Comparison of ENCODE assay signal across 22 mouse cellular contexts in the genomic region with DNA sequence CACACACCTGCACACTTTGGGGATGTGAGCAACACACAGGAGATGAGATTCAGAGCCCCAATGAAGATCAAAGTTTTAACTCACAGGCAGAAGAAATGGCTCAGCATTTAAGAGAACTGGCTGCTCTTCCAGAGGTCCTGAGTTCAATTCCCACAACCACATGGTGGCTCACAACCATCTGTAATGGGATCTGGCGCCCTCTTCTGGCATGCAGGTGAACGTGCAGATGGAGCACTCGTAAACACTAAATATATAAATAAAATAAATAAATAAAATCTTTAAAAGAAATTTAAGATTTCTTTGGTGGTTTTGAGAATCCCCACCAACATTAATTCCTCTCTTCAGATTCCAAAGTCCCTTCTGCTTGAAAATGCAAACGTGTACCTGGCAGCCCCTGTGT.
DNase-seq lines count a peak whose midpoint lies in the region; ATAC-seq and TF ChIP-seq lines count a peak whose summit lies in the region.
"Had no signal": no experiment of that assay in that cellular context is flagged by ENCODE, and none has a peak within 500 bp of the region (broad histone marks: within the 10 kb centered on the region; RNA-seq: fewer than 3 reads in every experiment).

No protein-coding gene starts in this region.

- peak; percentile 42 for TF ChIP-seq CTCF in kidney, postnatal 0 days (IDR thresholded peaks at IDR 0.05; ENCODE audit: low read depth)
- peak; percentile 35 for TF ChIP-seq CTCF in lung, postnatal 0 days (IDR thresholded peaks at IDR 0.05)
- peak; percentile 74 for TF ChIP-seq CTCF in E14TG2a.4 (conservative IDR thresholded peaks at IDR 0.05; ENCODE audit: low read length)
- TF ChIP-seq CTCF in bone marrow, adult 2 months (IDR thresholded peaks at IDR 0.05; ENCODE audit: control insufficient read depth, insufficient read depth, low read length), result 0 out of 2 replicates have a peak, but pooled peaks have one; percentile 12

- no peaks in the 10 kb centered on the region for H3K27me3 ChIP-seq in kidney, postnatal 0 days (ENCODE audit: insufficient read depth, low read length)
- H3K27me3 ChIP-seq in lung, postnatal 0 days (replicated peaks; ENCODE audit: insufficient read depth, low read length), result no peaks in the 10 kb centered on the region
- H3K27me3 ChIP-seq in E14TG2a.4 (ENCODE audit: insufficient read depth, low read length), result peaks cover 25% of the 10 kb centered on the region
- H3K27me3 ChIP-seq: hindbrain, embryonic 15.5 days; liver, embryonic 13.5 days; neural tube, embryonic 15.5 days; Patski had no signal

- intact Hi-C loops in heart, postnatal 36 days (cut with DNase I), result no loop called here

- 68% methylated on average over 4 of the region's 4 CpGs for WGBS in kidney, postnatal 0 days
- WGBS in lung, postnatal 0 days, result 54% methylated on average over 4 of the region's 4 CpGs
- 65% methylated on average over 4 of the region's 4 CpGs for WGBS in bone marrow, adult 2 months

- no peak for ATAC-seq in kidney, postnatal 0 days (replicated peaks; ENCODE audit: low FRiP score, low read depth)
- ATAC-seq in lung, postnatal 0 days, result no peak
- ATAC-seq: activated CD4-positive, CD25-positive, alpha-beta regulatory T cell, adult 4 months; Patski had no signal

- no peak overlapping the region for H3K4me2 ChIP-seq in kidney, postnatal 0 days (ENCODE audit: low read length)
- H3K4me2 ChIP-seq in lung, postnatal 0 days (replicated peaks; ENCODE audit: low read depth, low read length), result no peak overlapping the region
- H3K4me2 ChIP-seq: hindbrain, embryonic 15.5 days; liver, embryonic 13.5 days; midbrain, embryonic 12.5 days; neural tube, embryonic 15.5 days had no signal

- H3K9me3 ChIP-seq in kidney, postnatal 0 days (replicated peaks; ENCODE audit: low read length), result no peaks in the 10 kb centered on the region
- no peaks in the 10 kb centered on the region for H3K9me3 ChIP-seq in lung, postnatal 0 days (ENCODE audit: low read length)
- no peaks in the 10 kb centered on the region for H3K9me3 ChIP-seq in E14TG2a.4 (ENCODE audit: low read length)
- H3K9me3 ChIP-seq: heart, embryonic 10.5 days; hindbrain, embryonic 15.5 days; liver, embryonic 13.5 days; midbrain, embryonic 12.5 days; neural tube, embryonic 15.5 days had no signal

- no peak for TF ChIP-seq POLR2A in bone marrow, adult 2 months (IDR thresholded peaks at IDR 0.05; ENCODE audit: borderline replicate concordance, control insufficient read depth, low read depth, low read length)

- H3K4me1 ChIP-seq in kidney, postnatal 0 days (replicated peaks; ENCODE audit: insufficient read depth, low read length), result 0 out of 2 replicates have a peak, but pooled peaks cover 3% of the 10 kb centered on the region
- no peaks in the 10 kb centered on the region for H3K4me1 ChIP-seq in lung, postnatal 0 days (ENCODE audit: insufficient read depth, low read depth, low read length)
- H3K4me1 ChIP-seq in E14TG2a.4 (replicated peaks; ENCODE audit: low read depth, low read length), result peaks cover 20% of the 10 kb centered on the region
- H3K4me1 ChIP-seq in bone marrow, adult 2 months (ENCODE audit: control insufficient read depth, insufficient read depth, low read length), result no peaks in the 10 kb centered on the region
- H3K4me1 ChIP-seq: liver, embryonic 13.5 days; midbrain, embryonic 12.5 days had no signal

- no peak overlapping the region for H3K27ac ChIP-seq in kidney, postnatal 0 days
- H3K27ac ChIP-seq in lung, postnatal 0 days (ENCODE audit: low read length), result no peak overlapping the region
- H3K27ac ChIP-seq in bone marrow, adult 2 months (ENCODE audit: control insufficient read depth, insufficient read depth, low read depth, low read length, poor library complexity), result no peak overlapping the region
- H3K27ac ChIP-seq: heart, embryonic 10.5 days; hindbrain, embryonic 15.5 days; liver, embryonic 13.5 days; macrophage; midbrain, embryonic 12.5 days; neural tube, embryonic 15.5 days had no signal

- H3K9ac ChIP-seq in kidney, postnatal 0 days (ENCODE audit: low read depth, low read length), result no peak overlapping the region
- H3K9ac ChIP-seq in lung, postnatal 0 days (replicated peaks; ENCODE audit: low read depth), result no peak overlapping the region
- H3K9ac ChIP-seq: hindbrain, embryonic 15.5 days; liver, embryonic 13.5 days; midbrain, embryonic 12.5 days; neural tube, embryonic 15.5 days had no signal

- DNase-seq in kidney, postnatal 0 days (ENCODE audit: low spot score), result no peak
- DNase-seq in kidney, postnatal 10 days, result no peak
- no peak for DNase-seq in lung, postnatal 0 days (ENCODE audit: low spot score)
- DNase-seq in lung, adult 18-20 months, result no peak
- DNase-seq in heart, postnatal 36 days, result no peak
- DNase-seq in adrenal gland, postnatal 10 days, result no peak
- DNase-seq: cerebellum, adult 9-11 months; gastrocnemius, postnatal 14 days; heart, postnatal 14 days; kidney, adult 8-10 months; kidney, postnatal 4 days; liver, embryonic 13.5 days had no signal

- no peak for TF ChIP-seq EP300 in lung, postnatal 0 days (IDR thresholded peaks at IDR 0.05)

- H3K4me3 ChIP-seq in kidney, postnatal 0 days (replicated peaks; ENCODE audit: low read depth, low read length), result no peak overlapping the region
- no peak overlapping the region for H3K4me3 ChIP-seq in lung, postnatal 0 days (ENCODE audit: low read depth, low read length)
- H3K4me3 ChIP-seq in E14TG2a.4 (replicated peaks; ENCODE audit: low read length), result no peak overlapping the region
- H3K4me3 ChIP-seq in bone marrow, adult 2 months (replicated peaks; ENCODE audit: control insufficient read depth, low read depth, low read length), result no peak overlapping the region
- H3K4me3 ChIP-seq: heart, embryonic 10.5 days; hindbrain, embryonic 15.5 days; liver, embryonic 13.5 days; midbrain, embryonic 12.5 days; myocyte; neural tube, embryonic 15.5 days had no signal

- H3K36me3 ChIP-seq in kidney, postnatal 0 days (ENCODE audit: insufficient read depth, low read length), result no peaks in the 10 kb centered on the region
- H3K36me3 ChIP-seq in lung, postnatal 0 days (ENCODE audit: insufficient read depth, low read length), result no peaks in the 10 kb centered on the region
- no peaks in the 10 kb centered on the region for H3K36me3 ChIP-seq in E14TG2a.4 (ENCODE audit: insufficient read depth, low read length)
- H3K36me3 ChIP-seq: heart, embryonic 10.5 days; hindbrain, embryonic 15.5 days; liver, embryonic 13.5 days; midbrain, embryonic 12.5 days; neural tube, embryonic 15.5 days had no signal

Comparison
In these comparisons a context has a peak if more than half of its experiments do, and no peak if none do; other contexts are left out.
1. CTCF ChIP-seq: peak in every context shown above with its lines; median percentile 74 in E14TG2a.4; 42 in kidney, postnatal 0 days; 35 in lung, postnatal 0 days; 12 in bone marrow, adult 2 months.